Mouse (Mus musculus) cerebellum, postnatal 36 days (tissue): Measurements from ENCODE around the gene Arhgap8.
"Not testable (repeated sequence)": the region's sequence is repeated elsewhere in the genome, so short reads cannot be mapped to it uniquely, and the experiment has no call there.

ENCODE experiments used
- DNase-seq, 2 experiments: peaks; one replicate each; pipeline ENCODE4 v3.0.0; 2021 to 2022; ENCODE audit warnings: mixed read lengths in 2 of 2

Arhgap8 gene

DNA sequence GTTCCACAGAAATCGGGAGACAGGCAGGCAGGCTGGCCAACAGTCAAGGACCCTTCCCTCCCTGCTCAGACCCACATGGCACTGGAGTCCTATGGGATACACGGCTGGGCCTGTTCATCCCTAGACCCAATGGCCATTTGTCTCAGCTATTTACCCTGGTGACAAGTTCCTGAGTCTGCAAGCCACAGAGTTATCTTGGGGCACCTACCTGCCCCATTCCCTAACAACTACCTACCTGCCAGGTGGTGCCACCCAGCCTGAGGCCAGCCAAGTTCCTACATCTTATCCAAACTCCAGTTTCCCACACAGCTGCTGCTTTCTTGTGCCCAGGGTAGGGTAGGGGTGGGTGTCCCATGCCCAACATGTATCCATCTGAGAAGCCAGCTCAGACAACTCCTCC lies 21.7 kb upstream of the Arhgap8 start:
- no peak for DNase-seq

DNA sequence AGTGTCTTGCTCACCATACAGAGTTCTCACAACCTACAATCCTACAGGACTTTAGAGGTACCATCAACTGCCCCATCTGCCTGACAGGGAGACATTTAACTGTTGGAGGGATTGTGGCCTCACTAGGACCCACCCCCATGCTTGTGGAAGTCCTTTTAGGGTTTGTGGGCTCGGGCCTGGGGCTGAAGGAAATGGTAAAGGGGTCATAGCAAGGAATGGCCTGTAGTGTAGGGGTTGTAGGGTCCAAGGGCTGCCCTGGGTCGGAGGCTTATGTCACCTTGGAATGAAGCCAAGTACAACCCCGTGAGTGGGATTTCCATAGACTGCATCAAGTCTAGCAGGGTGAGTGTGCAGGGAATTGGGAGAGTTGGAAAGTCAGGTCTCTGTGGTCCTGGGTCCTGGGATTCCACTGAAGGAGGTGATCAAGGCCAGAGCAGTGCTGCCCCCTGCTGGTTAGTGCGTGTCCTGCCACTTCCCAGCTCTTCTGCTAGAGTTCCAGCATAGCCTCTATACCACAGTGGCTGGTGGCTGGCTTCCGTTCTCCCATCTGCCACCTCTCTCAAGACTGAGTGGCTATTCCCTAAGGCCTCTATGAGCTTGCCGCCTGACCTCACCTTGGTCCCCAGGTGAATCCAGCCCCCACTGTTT lies 19.6 kb upstream of the Arhgap8 start:
- DNase-seq: peak; percentile 35 to 44

DNA sequence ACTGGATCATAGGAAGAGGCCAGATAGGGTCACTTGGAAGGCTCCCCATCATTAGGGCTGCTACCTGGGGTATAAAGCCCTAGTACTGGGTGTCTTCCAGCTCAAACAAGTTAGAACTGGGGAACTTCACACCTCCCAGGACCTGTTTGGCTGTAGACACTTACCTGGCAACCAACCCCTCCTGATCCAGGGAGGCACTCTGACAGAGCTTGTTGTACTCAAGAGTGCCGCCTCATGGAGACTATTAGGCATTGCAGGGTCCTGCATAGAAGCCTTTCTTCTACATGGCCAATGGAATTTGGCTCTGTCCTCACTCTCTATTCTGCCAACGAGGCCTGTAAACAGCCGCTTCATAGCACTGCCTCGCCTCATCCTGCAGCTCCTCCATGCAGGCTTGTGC lies 17.9 kb upstream of the Arhgap8 start:
- peak in 1 of 2 experiments; percentile 15 for DNase-seq

DNA sequence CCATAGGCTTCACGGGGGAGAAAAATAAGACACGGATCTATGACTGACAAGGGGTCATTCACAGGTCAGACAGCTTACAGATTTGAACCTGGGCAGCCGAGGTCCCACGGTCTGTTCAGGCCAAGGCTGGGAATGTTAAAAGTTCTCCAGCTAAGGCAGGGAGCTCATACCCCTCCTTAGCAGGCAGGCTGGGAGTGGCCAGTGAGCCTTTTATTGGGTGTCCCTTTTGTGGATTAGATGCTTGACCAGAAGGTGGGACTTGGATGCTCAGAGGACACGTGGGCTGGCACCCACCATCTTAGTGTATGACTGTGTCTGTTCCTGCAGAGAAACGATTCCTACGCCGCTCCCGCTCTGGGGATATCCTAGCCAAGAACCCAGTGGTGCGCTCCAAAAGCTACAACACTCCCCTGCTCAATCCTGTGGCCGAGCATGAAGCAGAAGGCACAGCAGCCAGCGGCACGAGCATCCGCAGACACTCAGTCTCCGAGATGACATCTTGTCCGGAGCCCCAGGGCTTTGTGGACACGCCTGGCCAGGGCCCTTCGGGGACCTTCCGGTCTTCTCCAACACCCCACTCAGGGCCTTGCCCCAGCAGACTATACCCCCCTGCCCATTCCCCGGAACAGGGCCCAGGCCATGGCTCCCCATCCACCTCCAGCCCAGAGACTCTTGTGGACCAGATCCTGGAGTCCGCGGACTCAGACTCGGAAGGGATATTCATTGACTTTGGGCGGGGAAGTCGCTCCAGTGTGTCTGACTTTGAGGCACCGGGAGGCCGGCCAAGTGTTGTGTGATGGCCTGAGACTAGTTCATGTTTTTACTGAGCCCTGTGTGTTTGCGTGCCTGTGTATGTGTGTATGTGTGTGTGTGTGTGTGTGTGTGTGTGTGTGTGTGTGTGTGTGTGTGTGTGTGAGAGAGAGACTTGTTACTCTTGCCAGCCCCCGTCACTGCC lies 17.2 kb upstream of the Arhgap8 start:
- no peak for DNase-seq

DNA sequence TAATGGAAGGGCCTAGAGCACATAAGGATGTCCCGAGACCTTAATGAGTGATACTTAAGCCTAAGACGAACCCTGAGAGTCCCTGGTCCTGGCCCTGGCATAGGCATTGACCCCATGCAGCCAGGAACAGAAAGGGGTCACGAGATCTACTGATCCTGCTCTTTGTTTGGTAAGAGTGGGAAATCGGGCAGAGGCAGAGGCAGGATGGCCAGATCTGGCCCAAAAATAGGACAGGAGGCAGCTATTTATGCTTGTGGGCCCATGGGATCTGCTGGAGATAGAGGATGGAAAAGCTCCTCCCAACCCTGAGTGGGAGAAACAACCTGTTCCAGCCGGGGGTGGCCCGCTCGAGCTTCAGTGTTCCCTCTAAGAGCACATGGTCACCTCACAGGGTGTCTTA lies 15.9 kb upstream of the Arhgap8 start:
- DNase-seq: no peak

DNA sequence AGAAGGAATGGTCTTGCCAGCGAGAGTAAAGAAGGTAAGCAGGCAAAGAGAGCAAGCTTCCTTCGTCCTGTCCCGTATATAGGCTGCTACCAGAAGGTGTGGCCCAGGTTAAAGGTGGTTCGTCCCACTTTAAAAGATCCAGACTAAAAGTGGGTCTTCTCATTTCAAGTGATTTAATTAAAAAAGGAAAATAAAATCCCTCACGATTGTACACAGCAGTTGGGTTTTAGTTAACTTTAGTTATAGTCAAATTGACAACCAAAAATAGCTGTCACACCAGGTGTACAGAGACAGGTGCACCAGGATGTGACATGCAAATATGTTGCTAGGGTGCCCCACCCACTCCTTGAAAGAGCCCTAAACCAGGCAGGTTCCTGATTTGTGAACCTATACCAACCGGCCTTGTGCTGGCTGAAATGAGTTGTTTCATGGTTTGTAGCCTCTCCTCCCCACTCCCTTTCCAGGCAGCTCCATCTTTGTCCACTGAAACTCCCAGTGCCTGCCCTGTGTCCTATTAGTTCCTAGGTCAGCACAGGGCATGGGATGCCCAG lies 14.4 kb upstream of the Arhgap8 start:
- no peak for DNase-seq

DNA sequence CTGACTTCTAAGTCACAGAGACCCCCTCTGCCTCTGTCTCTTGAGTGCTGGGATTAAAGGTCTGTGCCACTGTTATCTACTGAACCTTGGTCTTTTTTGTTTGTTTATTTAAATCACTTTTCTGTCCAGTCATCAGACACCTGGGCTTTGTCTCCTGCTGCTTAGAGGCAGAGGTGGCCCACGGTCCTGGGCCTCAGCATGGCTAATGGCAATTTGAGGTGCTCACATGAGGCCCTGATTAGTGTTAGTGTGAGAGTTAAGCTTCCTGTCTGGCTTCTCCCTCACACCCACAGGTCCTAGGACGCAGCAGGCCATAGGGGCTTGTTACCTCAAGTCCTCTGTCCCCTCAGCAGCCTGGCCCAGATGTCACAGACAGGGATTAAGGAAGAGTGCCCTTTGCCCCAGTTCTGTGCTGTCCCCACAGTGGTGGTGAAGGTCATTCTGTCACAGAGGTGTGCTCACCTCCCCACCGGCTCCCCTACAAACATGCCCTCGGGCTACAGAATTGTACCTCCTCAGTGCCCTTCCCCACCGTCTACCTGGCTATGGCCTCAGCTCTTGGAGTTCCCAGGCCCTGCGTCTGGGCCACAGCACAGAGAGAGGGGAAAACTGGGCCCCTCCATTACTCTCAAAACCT lies 12.8 kb upstream of the Arhgap8 start:
- no peak for DNase-seq

DNA sequence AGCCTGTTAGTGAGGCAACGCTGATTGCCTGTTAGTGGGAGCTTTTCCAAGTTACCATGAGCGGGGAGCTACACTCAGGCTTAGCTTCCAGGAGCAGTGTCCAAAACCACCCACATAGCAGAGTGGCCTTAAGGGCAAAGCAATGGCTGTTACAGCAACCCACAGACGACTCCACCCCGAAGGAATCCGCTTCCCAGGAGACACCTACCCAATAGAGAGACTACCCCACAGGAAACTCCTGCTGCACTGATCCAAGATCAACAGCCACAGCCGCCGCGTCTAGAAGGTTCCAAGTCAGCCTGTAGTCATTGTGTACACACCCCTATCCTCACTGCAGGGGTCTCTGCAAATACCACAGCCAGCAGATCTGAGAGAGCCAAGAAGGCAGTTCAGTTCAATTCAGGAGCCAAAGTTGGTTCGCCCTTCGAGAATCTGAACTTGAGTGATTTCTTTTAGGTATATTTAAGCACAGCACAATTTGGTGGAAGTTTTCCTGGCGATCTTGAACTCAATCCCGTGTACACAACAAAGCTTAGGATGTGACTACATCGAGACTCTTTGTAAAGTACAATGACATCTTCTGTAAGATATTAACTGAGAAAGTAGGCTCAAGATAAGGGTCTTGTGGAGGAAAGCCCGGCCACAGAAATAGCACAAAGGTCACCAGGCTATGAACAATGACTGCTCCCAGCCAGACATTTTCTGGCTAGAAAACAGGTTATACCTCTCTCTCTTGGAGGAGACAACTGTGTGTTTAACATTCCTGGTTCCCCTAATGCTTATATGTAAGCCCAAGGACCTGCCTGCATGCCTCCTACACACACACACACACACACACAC lies 7.1 kb upstream of the Arhgap8 start:
- DNase-seq: no peak

DNA sequence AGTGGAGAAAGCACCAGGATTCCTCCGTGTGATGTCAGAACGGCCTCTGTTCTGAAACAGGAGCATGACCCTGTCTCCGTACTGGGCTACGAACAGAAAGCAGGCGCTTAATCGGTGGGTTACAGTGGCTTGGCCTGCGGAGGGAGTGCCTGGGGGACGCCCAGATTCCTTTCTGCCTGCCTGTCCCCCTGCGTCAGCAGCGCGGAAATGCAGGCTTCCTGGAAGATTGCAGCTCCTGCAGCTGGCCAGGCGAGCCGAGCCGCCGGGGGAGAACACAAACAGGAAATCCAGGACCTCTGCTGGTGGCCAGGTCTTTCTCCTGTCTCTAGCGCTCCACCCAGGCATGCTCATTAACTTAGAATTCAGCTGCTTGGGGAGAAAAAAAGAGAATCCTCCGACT lies 5.1 kb upstream of the Arhgap8 start:
- no peak for DNase-seq

DNA sequence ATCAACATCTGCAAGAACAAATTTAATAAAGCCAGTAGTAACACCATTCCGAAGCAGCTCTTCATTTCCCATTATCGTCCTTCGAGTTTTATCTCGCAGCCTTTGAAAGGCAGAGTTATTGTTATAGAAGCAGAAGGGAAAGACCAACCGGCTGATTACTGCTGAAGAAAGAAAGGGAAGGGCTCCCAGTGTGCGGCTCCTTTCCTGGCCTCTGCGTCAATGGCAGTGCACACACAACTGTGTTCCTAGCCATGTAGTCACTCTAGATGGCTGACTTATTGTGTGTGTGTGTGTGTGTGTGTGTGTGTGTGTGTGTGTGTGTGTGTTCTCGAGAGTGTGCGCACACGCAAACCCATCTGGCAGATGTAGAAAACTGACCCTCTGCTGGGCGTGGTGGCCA lies 4.7 kb upstream of the Arhgap8 start:
- no peak for DNase-seq

DNA sequence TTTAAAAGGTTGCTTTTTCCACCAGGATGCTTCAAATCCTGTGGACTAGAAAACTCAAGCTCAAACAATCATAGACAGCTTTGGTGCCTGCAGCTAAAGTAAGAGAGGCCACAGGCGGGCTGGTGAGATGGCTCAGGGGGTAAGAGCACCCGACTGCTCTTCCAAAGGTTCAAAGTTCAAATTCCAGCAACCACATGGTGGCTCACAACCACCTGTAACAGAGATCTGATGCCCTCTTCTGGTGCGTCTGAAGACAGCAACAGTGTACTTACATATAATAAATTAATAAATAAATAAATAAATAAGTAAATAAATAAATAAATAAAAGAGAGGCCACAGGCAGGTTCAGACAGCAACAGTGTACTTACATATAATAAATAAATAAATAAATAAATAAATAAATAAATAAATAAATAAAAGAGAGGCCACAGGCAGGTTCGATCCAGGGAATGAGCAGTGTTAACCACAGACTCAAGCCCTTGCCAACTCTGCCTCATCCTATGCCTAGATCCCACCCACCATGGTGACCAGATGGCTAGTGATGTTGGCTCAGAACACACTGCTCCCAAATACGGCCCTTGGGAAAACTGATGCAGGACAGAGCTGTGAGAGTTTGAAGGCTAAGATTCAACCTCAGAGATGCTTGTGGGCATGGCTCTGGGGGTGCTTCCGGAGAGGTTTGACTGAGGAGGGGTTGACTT lies 2.1 kb upstream of the Arhgap8 start:
- DNase-seq: not testable (repeated sequence)

DNA sequence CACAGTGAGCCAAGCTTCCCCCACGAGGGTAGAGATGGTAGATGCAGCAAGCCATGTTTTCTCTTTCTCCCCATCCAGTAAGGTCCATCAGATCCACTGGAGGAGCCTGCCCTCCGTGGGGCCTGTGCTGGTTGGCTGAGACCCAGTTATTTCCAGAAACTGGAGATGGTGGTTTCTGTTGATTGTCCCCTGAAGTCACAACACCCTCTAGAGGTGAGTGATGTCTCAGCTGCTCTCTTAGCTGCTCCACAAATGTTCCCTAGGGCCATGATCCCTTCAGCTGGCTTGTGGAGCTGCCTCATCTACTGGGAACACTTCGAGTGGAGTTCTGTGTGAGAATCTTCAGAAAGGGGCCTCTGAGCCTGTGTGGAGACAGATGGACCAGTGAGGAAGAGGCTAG lies 1.1 kb upstream of the Arhgap8 start:
- DNase-seq: no peak

DNA sequence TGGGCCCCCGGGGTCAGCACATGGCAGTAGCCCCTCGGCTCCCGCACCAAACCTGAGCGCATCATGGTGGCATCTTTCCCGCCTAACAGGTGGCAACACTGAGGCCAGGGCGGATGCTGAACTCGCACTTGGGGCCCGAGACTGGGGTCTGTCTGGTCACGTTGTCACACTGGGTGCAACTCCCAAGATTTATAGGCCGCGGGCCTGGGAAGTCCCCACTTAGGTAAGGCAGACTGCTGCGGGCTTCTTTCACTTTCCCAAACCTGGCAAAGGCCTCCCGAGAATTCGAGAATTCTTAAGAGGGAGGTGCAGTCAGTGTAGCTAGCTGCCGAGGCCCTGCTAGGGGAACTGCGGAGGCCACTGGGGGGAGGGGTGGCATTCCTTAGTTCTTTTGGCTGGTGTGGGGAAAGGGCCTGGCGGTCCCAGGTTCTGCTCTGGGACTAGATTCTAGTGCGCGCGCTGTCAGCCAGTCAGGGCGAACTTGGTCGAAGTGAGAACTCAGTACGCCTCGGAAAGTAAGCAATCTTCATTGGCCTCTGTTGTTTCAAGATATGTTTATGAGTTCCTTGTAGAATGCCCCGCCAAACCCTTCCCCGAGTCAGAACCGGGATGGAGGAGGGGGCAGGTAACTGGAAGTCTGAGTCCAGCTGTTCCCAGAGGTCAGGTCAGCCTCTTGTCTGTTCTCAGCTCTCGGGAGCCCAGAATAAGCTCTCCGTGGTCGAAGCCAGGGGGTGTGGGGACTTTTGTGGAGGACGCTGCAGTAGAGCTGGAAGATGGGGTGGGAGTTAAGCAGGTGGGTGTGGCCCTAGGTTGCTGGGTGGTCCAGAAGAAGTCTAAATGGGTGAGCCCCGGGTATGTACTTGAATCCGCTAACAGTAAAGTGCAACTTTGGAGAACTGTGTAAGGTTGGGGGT lies 696 bp downstream of the Arhgap8 start:
- no peak for DNase-seq

DNA sequence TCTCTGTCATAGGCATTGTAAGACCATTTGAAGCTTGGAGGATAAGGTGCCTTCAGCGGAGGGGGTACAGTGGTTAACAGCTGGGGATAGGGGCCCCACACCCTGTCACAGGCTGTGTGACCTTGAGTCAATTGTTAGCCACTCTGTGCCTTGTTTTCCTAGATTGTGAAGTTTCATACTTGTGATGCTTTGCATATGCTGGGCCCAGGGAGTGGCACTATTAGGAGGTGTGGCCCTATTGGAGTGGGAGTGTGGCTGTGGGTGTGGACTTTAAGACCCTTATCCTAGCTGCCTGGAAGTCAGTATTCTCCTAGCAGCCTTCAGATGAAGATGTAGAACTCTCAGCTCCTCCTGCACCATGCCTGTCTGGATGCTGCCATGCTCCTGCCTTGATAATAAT lies 3.8 kb downstream of the Arhgap8 start:
- not testable (repeated sequence) for DNase-seq

DNA sequence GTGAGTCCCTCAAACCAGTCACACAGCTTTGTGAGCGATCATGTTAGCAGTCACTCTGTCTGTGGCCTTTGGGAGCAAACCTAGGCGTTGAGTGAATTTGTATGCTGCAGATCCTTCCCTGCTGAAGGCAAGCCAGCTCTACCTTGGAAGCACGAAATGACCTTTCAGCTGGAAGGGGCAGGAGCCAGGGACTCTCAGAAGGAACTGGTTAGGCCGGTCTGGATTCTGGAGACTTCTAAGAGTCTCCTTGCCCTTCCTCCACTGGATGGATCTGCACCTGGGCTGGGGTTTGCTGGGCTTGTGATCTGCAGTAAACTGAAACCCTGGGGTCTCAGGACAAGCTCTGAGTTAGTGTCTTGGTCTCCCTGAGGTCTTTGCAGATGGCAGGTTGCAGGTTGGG lies 4.3 kb downstream of the Arhgap8 start:
- DNase-seq: no peak

DNA sequence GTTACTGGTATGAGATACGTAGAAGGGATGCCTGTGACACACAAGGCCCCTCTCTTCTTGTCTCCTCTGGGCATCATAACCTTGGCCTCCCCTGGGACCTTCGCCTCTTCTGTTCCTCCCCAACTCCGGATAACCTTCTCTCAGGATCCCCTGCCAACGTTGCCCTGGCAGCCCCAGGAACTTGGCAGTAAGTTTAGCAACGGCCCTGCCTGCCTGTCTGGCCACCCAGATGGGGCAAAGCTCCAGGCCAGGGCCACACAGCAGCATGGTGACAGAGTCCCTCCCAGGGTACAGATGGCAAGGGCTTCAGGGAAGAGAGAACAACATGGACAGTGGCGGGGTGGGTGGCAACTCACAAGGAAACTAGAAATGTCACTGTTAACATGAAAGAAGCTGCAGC lies 9.8 kb downstream of the Arhgap8 start:
- DNase-seq: peak; percentile 7 to 15

DNA sequence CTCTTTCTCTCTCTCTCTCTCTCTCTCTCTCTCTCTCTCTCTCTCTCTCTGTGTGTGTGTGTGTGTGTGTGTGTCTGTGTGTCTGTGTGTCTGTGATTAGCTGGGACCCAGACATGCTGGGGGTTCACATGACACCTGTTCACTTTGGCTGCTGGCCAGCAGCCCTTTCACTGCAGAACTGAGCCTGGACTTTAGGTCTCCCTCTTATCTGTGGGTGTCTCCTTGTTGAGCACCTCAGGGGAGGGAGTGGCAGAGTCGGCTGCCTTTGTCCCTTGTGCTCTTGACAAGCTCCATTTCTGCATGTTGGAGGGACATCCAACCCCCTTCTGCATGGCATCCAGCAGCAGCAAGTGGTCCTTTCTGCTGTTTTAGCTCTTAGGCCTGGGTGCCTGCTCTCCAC lies 11.0 kb downstream of the Arhgap8 start:
- no peak for DNase-seq

DNA sequence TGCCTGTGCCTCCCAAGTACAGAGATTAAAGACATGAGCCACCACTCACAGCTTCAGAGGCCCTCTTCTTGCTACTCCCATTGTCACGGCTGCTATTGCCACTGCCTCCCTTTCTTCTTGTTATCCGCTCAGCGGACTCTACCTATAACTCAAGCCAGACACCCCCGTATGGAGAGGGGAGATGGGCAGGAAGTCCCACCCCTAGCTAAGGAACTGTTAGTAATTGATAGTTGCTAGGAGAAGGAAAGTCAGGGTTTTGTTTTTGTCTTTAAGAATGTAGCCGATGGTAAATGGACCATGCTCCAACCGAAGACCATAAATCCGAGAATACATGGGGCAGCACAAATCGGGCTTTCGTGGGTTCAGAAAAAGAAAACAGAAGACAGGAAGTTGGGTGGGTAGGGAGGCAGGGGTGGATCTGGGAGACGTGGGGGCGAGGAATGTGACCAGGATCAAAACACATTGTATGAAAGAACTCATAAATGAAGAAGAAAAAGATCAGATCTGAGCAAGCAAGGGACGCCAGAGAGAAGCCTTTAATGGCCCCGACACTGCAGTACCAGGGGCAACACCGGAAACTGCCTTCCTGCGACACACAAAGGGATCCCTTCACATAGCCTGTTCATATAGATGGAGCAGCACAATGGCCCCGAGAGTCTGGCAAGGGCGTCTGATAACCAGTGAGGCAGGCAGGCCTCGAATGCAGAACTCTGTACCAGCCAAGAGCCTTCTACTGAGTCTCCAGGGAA lies 12.0 kb downstream of the Arhgap8 start:
- no peak for DNase-seq

DNA sequence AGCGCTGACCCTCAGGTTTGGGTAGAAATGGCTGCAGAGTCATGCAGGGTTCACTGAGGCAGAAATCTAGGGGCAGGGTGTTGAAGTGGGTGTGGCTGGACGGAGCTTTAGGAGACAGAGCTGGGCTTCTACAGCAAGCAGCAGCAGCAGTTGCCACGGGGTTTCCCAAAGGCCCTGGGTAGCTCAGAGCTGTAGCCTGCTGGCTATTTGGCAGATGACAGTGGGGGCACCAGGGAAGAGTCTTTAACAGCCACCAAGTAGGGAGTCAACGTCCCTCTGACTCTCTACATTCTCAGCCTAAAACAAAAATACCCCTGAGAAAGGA lies 12.5 kb downstream of the Arhgap8 start:
- DNase-seq: no peak

DNA sequence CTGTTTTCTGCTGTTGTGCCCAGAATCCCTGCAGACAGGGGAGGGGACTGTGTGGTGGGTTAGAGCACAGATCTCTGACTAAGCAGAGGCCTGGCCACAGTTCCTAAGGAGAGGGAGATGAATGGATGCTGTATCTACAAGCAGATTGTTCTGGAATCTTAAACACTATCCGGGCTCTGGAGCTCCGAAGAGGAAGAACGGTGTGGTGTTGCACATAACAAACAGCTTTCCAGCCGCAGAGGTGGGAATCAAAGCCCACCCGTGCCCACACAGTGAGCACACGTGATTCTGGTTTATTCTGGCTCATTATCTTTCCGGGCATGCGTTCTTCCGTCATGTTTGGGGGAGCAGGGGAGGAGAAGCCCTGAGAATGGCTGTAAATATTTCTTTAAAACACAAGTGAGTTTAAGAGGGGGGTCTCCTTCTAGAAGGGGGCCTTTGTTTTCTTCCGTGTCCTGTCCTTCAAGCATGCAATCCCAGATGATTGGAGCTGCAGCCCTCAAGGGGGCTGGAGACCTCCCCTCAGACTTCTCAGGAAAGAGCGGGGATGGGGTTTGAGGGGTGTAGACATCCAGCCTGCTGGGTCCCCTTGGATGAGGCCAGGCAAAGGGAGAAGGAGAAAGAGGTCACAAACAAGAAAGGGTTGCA lies 16.6 kb downstream of the Arhgap8 start:
- no peak for DNase-seq
